Mouse (Mus musculus) spleen, adult 10 weeks (tissue): ENCODE measurements around the gene Ttll7. TPM values are rescaled to one million over a fixed set of nuclear protein-coding genes. Genes with fewer than 3 reads are reported as not detected.

Source experiments
- polyA plus RNA-seq: library from polyadenylated mRNA; stranded (reverse); fragments of 350-450 nt; fragmentation: Illumina TruSeq; extraction: RNeasy Lipid Tissue Mini Kit (QIAGEN cat#74804); gene quantifications from one replicate; pipeline ENCODE4 v1.2.3, GENCODE M21; 2015; ENCODE audit warnings: low replicate concordance; ENCODE audit not compliant: insufficient read depth

Ttll7 gene
- 2.3 TPM for polyA plus RNA-seq

DNA sequence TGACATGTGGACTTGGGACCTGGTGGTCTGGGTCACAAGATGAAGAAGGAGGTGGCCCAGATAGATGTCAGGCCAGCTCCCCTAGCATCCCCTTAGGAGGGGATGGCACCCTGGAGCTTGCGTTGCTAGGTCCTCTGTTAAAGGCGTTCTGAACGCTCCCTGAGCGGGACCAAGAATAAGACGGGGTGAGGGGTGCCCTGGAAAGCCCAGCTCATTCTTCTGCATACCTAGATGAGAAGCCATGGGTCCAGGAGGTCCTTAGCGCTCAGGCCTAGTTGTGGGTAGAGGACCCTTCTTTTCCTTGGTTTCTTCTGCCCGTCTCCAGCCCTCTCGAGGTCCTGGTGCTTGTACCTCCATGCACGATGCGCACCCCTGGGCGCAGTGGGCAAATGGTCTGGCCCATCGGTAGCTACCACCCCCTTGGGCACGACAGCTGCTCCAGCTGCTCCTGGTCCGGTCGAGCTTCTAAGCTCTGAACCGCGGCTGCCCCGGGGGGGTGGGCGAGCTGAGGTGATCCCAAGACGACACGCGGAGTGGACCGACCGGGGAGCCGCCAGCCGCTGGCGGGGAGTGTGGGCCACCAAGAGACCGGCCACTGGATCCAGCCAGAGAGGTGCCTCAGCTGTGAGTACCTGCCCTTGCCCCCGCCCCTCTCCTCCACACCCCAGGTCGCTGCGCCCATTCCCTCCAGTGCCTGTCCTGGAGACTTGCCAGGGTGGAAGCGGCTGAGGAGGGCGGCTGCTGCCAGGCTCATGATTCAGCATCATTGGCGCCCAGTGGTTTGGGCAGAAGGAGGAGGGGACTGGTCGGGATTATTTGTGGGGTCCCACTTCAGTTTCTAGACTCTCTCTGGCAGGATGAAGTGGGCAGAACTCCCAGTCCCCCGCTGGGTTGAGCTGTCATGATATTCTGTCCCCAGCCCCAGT is at the start of gene Ttll7:
Ttll7 (plus strand) TSS at position 402 of the 926 bp plus-strand sequence.

DNA sequence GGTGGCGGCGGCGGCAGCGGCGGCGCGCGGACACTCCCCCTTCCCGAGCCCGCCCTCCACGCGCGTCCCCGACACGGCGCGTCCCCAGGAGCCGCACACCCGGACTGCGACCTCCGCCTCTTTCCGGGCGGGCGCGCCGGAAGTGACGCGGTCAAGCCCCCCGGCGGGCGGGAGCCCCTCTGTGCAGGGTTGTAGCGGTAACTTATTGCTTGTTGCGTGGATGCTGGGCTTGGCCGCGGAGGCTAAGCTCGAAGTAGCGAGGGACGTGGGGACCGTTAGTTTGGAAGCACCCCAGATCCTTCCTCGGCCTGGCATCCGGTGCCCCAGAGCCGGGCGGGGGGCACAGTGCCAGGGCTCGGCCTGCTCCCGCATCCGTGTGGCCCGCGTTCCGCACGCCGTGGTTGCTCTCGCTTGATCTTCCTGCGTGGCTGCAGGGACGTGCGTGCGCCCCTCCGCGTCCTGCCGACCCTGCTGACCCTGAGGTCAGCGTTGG is 39.2 kb upstream of the Ttll7 start, which contains the start of gene Prkacb:
Prkacb (minus strand) TSS at position 90 of the 493 bp plus-strand sequence.

Other genes starting within 250 kb of the Ttll7 start
- not detected for gene Dnase2b, start 236.8 kb upstream of the Ttll7 start, polyA plus RNA-seq
- gene 4930503B20Rik, start 201.1 kb upstream of the Ttll7 start, polyA plus RNA-seq, result 0.12 TPM
- gene Samd13, start 166.8 kb upstream of the Ttll7 start, polyA plus RNA-seq, result 0.51 TPM
- 104 TPM for gene Prkacb, start 39.4 kb upstream of the Ttll7 start, polyA plus RNA-seq